Mouse (Mus musculus) spleen, adult 2 months (tissue): Measurements from ENCODE around the gene Stk24.

ENCODE experiments used
- CTCF ChIP-seq: fragments of 200-500 bp; IDR thresholded peaks from 2 replicates; pipeline ENCODE4 v1.5.1; 2011; ENCODE audit warnings: mild to moderate bottlenecking, inconsistent platforms; ENCODE audit not compliant: insufficient read depth, insufficient read length, insufficient replicate concordance; ENCODE audit errors: extremely low read depth
- POLR2A ChIP-seq: fragments of 200-500 bp; IDR thresholded peaks from 2 replicates; pipeline ENCODE4 v1.6.1; 2011; ENCODE audit warnings: low read depth, low read length, inconsistent platforms

GRCm38 (mm10) chr14:121251099-121251498 lies 128.7 kb downstream of the Stk24 start:
- TF ChIP-seq CTCF: no peak
- TF ChIP-seq POLR2A: no peak
